Mouse (Mus musculus) liver, embryonic 14.5 days (tissue): ENCODE data around the gene Acot8.

ENCODE experiments used
- CTCF ChIP-seq: IDR thresholded peaks from 2 replicates; pipeline ENCODE4 v1.5.1; 2016; ENCODE audit warnings: antibody characterized with exemption, low read depth, control low read depth
- EP300 ChIP-seq: IDR thresholded peaks from 2 replicates; pipeline ENCODE4 v1.6.1; 2016; ENCODE audit warnings: antibody characterized with exemption, low read depth

DNA sequence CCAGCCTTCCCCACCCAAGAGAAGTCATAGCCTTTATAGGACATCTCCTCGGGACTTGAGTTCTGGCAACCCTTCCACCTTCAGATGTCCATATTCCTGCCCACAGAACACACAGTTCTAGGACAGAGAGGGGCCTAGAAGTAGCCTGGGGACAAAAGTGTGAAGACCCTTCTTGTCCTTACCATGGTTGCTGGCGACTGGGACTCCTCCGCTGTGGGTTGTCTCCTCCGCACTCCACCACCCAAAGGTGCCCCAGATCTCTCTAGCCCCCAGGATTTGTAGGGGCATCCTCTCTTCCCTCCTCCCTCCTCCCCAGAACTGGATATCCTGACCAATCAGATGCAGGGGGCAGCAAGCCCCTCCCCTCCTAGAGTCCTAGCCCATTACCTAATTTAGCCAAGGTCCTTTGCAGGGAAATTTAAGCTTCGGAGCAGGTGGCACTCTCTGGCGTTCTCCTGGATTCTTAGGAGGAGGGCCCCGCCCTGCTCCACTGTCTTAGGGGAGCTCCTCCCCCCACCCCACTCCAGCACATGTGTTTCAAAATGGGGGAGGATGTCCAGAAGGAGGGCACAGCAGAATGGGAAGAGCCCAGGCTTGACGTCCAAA, 25.1 kb downstream of the Acot8 start, which contains the start of gene Tnnc2:
- no peak for TF ChIP-seq CTCF
- no peak for TF ChIP-seq EP300
